Mouse (Mus musculus) hindbrain, postnatal 0 days (tissue): ENCODE data around the gene Prnd. TPM values are rescaled to one million over a fixed set of nuclear protein-coding genes. Genes with fewer than 3 reads are reported as not detected.
A peak's percentile ranks its signal among the peaks of the same experiment; 100 is the strongest.

Experiments
- ATAC-seq: fragments of 200-750 bp; cut with Nextera tagmentation; 2 replicates; pipeline ENCODE4 v1.8.0; 2017; ENCODE audit warnings: mild to moderate bottlenecking, moderate TSS enrichment, moderate library complexity
- DNase-seq: peaks from one replicate; pipeline ENCODE4 v3.0.0-alpha.2; 2015; ENCODE audit warnings: low spot score
- H3K27ac ChIP-seq: fragments of 300-500 bp; sonication (generic); 2 replicates; pipeline ENCODE4 v1.5.1; 2014; ENCODE audit warnings: mild to moderate bottlenecking
- H3K27me3 ChIP-seq: fragments of 300-500 bp; sonication (generic); 2 replicates; pipeline ENCODE4 v1.6.1; 2014; ENCODE audit warnings: low read length, mixed read lengths; ENCODE audit not compliant: insufficient read depth
- H3K36me3 ChIP-seq: fragments of 300-500 bp; sonication (generic); 2 replicates; pipeline ENCODE4 v1.6.1; 2014; ENCODE audit warnings: low read length, mixed read lengths; ENCODE audit not compliant: insufficient read depth
- H3K4me1 ChIP-seq: fragments of 300-500 bp; sonication (generic); 2 replicates; pipeline ENCODE4 v1.6.1; 2014; ENCODE audit warnings: antibody characterized with exemption, low read length, mixed read lengths; ENCODE audit not compliant: insufficient read depth
- H3K4me2 ChIP-seq: fragments of 300-500 bp; sonication (generic); 2 replicates; pipeline ENCODE4 v1.6.1; 2014; ENCODE audit warnings: low read depth, mild to moderate bottlenecking, low read length, moderate library complexity, mixed read lengths
- H3K4me3 ChIP-seq: fragments of 300-500 bp; sonication (generic); 2 replicates; pipeline ENCODE4 v1.5.1; 2014; ENCODE audit warnings: low read length
- H3K9ac ChIP-seq: fragments of 300-500 bp; sonication (generic); replicated peaks from 2 replicates; pipeline ENCODE4 v1.6.1; 2014; ENCODE audit warnings: mild to moderate bottlenecking, low read length, moderate library complexity, mixed read lengths
- H3K9me3 ChIP-seq: fragments of 300-500 bp; sonication (generic); 2 replicates; pipeline ENCODE4 v1.6.1; 2016; ENCODE audit warnings: low read length, mixed read lengths
- CTCF ChIP-seq: IDR thresholded peaks from 2 replicates; pipeline ENCODE4 v1.5.1; 2016; ENCODE audit warnings: antibody characterized with exemption, control low read depth, low read depth
- WGBS: fragments of 180-500 bp; shearing (Covaris S2); extraction: QIAGEN DNeasy Blood & Tissue Kit; methylation state at CpG from one replicate; pipeline ENCODE4 v1.1.7; 2014; 5-methylcytosine and 5-hydroxymethylcytosine counted together
- polyA plus RNA-seq: library from polyadenylated mRNA; unstranded; fragments of >200 nt; fragmentation: Nextera tagmentation; extraction: Ambion mirVana; gene quantifications from 2 replicates; pipeline ENCODE4 v1.2.1, GENCODE M21; 2015
- total RNA-seq: library from RNA; depleted of rRNA; stranded (reverse); fragments of >200 nt; gene quantifications from 2 replicates; pipeline ENCODE4 v1.2.3, GENCODE M21; 2014

The Prnd gene
- total and polyA plus RNA-seq, 2 experiments from 2014 or later = 4.4 to 6.4 TPM

DNA sequence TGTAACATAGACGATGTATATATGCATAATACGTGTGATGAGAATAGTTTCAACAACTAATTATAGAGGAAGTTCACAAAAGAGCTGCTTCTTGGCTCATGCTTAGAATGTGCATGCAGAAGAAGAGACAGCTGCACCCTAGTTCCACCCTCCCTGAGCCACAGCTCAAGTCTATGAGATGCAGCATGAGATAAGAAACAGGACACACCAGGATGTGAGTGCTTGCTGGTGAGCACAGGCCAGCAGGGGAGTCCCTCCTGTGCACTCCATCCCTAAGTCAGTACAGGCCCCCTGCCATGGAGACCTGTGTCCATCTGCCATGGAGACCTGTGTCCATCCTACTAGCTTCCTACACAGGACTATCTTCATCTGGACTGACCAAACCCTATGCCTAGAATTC lies 19.9 kb downstream of the Prnd start:
- H3K9me3 ChIP-seq = no peaks in the 10 kb centered on the region
- no peak overlapping the region for H3K27ac ChIP-seq
- no peaks in the 10 kb centered on the region for H3K4me1 ChIP-seq
- DNase-seq = no peak
- H3K36me3 ChIP-seq = no peaks in the 10 kb centered on the region
- no peak overlapping the region for H3K4me3 ChIP-seq
- H3K4me2 ChIP-seq = no peak overlapping the region
- no peaks in the 10 kb centered on the region for H3K27me3 ChIP-seq
- H3K9ac ChIP-seq = no peak overlapping the region
- ATAC-seq = no peak
- 84% methylated on average over 2 of the region's 2 CpGs for WGBS
- TF ChIP-seq CTCF = no peak

DNA sequence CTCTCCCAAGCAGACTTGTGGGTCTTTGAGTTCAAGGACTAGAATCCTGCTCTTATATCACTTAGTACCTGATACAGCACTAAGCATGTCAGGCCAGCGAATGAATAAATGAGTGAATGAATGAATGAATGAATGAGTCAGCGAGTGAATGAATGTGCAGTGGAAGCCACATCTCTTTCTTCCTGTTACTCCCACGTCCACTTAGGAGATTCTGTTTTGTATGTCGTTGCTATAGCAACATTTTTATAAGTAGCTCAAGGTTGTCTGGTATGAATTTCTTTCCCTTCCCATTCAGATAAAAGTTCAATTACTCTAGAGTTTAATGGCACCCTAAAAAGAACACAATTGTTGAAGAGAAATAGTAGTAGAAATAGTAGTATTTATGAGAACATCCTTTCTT lies 20.4 kb downstream of the Prnd start:
- no peak for TF ChIP-seq CTCF
- no peak for DNase-seq
- H3K4me2 ChIP-seq = no peak overlapping the region
- ATAC-seq = no peak
- no peaks in the 10 kb centered on the region for H3K9me3 ChIP-seq
- H3K27ac ChIP-seq = no peak overlapping the region
- H3K4me3 ChIP-seq = no peak overlapping the region
- no peaks in the 10 kb centered on the region for H3K27me3 ChIP-seq
- WGBS = 72% methylated on average over 4 of the region's 4 CpGs
- H3K4me1 ChIP-seq = no peaks in the 10 kb centered on the region
- H3K9ac ChIP-seq = no peak overlapping the region
- H3K36me3 ChIP-seq = no peaks in the 10 kb centered on the region

- Histone ChIP-seq H3K4me1 (no peaks in the 10 kb centered on the region), H3K27me3 (no peaks in the 10 kb centered on the region), H3K36me3 (no peaks in the 10 kb centered on the region), H3K9ac (no peak overlapping the region), H3K4me2 (no peak overlapping the region), H3K9me3 (0 out of 2 replicates have a peak, but pooled peaks cover 3% of the 10 kb centered on the region), H3K4me3 (no peak overlapping the region), H3K27ac (no peak overlapping the region)
- no peak for ATAC-seq
- DNase-seq = no peak
- 79% methylated on average over 3 of the region's 3 CpGs for WGBS
- TF ChIP-seq CTCF = no peak
These were observed 26.0 kb downstream of the Prnd start for GRCm38 (mm10) chr2:131976663-131977062.

GRCm38 (mm10) chr2:131980866-131981265 lies 30.2 kb downstream of the Prnd start:
- Histone ChIP-seq H3K4me2 (no peak overlapping the region), H3K9ac (no peak overlapping the region), H3K36me3 (no peaks in the 10 kb centered on the region), H3K4me1 (no peaks in the 10 kb centered on the region), H3K27ac (no peak overlapping the region), H3K27me3 (no peaks in the 10 kb centered on the region), H3K4me3 (no peak overlapping the region), H3K9me3 (0 out of 2 replicates have a peak, but pooled peaks cover 3% of the 10 kb centered on the region)
- WGBS = 38% methylated on average over 9 of the region's 9 CpGs
- ATAC-seq (no peak), DNase-seq (no peak)
- no peak for TF ChIP-seq CTCF

DNA sequence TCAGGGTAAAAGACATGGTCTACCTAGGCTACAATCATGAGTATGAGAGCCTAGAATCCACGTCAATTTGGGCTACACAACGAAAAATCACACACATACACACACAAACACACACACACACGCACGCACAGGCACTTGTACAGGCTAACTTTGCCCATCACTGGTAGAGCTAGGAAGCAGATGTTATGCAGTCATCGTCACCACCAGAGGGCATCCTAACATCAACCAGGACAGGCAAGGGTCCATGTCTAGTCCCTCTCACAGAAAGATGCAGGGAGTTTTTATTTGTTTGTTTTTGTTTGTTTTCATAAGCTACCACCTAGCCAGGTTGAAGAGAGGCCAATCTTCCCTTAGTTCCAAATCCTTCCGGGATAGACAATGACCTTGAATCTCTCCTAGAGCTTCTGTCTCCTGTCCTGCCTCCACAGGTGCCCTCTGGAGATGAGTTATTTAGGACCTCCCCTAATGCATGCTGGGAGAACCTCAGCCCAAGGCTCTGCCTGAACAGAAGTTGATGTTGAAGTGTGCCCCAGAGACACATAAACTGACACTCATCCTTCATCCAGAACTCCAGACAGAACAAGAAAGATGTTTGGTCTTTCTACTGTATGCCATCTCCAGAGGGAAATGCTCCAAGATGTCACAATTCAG lies 32.0 kb downstream of the Prnd start:
- H3K4me3 ChIP-seq = no peak overlapping the region
- H3K36me3 ChIP-seq = no peaks in the 10 kb centered on the region
- no peak overlapping the region for H3K4me2 ChIP-seq
- DNase-seq = peak; percentile 89
- TF ChIP-seq CTCF = peak; percentile 99
- no peak overlapping the region for H3K9ac ChIP-seq
- no peaks in the 10 kb centered on the region for H3K27me3 ChIP-seq
- no peak overlapping the region for H3K27ac ChIP-seq
- H3K9me3 ChIP-seq = 0 out of 2 replicates have a peak, but pooled peaks cover 3% of the 10 kb centered on the region
- peak; percentile 88 for ATAC-seq
- 17% methylated on average over 6 of the region's 6 CpGs for WGBS
- no peaks in the 10 kb centered on the region for H3K4me1 ChIP-seq

GRCm38 (mm10) chr2:131987950-131988349 lies 37.3 kb downstream of the Prnd start:
- Histone ChIP-seq H3K9me3 (no peaks in the 10 kb centered on the region), H3K27me3 (no peaks in the 10 kb centered on the region), H3K36me3 (no peaks in the 10 kb centered on the region), H3K4me1 (no peaks in the 10 kb centered on the region), H3K9ac (no peak overlapping the region), H3K27ac (no peak overlapping the region), H3K4me2 (no peak overlapping the region), H3K4me3 (no peak overlapping the region)
- WGBS = 44% methylated on average over 3 of the region's 3 CpGs
- DNase-seq = no peak
- no peak for ATAC-seq
- peak; percentile 41 for TF ChIP-seq CTCF

DNA sequence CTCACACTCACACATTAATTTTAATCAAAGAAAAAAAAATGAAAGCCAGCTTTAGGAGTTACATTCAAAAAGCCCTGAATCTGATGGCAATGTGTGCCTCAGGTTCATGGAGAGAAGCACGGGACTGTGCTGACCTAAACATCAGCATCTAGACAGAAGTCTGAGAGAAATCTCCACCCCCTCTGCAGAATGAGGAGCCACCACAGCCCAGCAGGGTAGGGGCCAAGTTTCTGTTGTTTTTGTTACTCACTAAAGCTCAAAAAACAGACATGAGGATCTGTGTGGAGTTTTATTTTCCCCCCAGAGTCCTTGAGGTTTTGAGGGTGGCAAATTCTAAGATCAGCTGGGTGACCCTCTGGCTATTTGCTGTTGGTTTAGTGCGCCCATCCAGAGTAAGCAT lies 37.9 kb downstream of the Prnd start:
- WGBS = 75% methylated on average over 2 of the region's 2 CpGs
- DNase-seq = no peak
- Histone ChIP-seq H3K9me3 (no peaks in the 10 kb centered on the region), H3K27ac (no peak overlapping the region), H3K4me2 (no peak overlapping the region), H3K4me3 (no peak overlapping the region), H3K36me3 (no peaks in the 10 kb centered on the region), H3K9ac (no peak overlapping the region), H3K4me1 (no peaks in the 10 kb centered on the region), H3K27me3 (no peaks in the 10 kb centered on the region)
- no peak for ATAC-seq
- TF ChIP-seq CTCF = no peak
